Mouse (Mus musculus) spleen, postnatal 36 days (tissue): ENCODE data around the gene Gpr68.

Experiments used
- DNase-seq, 2 experiments: peaks; one replicate each; pipeline ENCODE4 v3.0.0; 2022; ENCODE audit warnings: low spot score in 2 of 2, mixed read lengths in 1 of 2

Gpr68 gene

GRCm38 (mm10) chr12:100831629-100832325 lies 76.2 kb downstream of the Gpr68 start:
- DNase-seq = no peak

- DNase-seq = no peak
Measured at GRCm38 (mm10) chr12:100831021-100831420, 77.0 kb downstream of the Gpr68 start.
